Mouse (Mus musculus): ENCODE results near the gene Fam214a.
"Not testable (repeated sequence)": the region's sequence is repeated elsewhere in the genome, so short reads cannot be mapped to it uniquely, and the experiment has no call there.

Gene Fam214a

GRCm38 (mm10) chr9:74979866-74980265 is 27.2 kb downstream of the Fam214a start:
- DNase-seq (ENCODE audit: extremely low spot score, low spot score), result no peak

GRCm38 (mm10) chr9:74981663-74982111 is 29.0 kb downstream of the Fam214a start:
- no peak for DNase-seq (ENCODE audit: extremely low spot score, low spot score)

GRCm38 (mm10) chr9:74982193-74982592 is 29.5 kb downstream of the Fam214a start:
- no peak for DNase-seq (ENCODE audit: extremely low spot score, low spot score)

- not testable (repeated sequence) for DNase-seq (ENCODE audit: extremely low spot score, low spot score)
These were observed 30.0 kb downstream of the Fam214a start for GRCm38 (mm10) chr9:74982722-74983121.

- DNase-seq (ENCODE audit: extremely low spot score, low spot score), result no peak
These were observed 32.6 kb downstream of the Fam214a start for GRCm38 (mm10) chr9:74985173-74985715.

- no peak for DNase-seq (ENCODE audit: extremely low spot score, low spot score)
These were observed 33.1 kb downstream of the Fam214a start for GRCm38 (mm10) chr9:74985770-74986169.

GRCm38 (mm10) chr9:74988893-74989460 is 36.3 kb downstream of the Fam214a start:
- DNase-seq (ENCODE audit: extremely low spot score, low spot score), result no peak

GRCm38 (mm10) chr9:74989990-74990389 is 37.3 kb downstream of the Fam214a start:
- no peak for DNase-seq (ENCODE audit: extremely low spot score, low spot score)

- DNase-seq (ENCODE audit: extremely low spot score, low spot score), result no peak
These were observed 42.0 kb downstream of the Fam214a start for GRCm38 (mm10) chr9:74994611-74995257.

- no peak for DNase-seq (ENCODE audit: extremely low spot score, low spot score)
These were observed 43.7 kb downstream of the Fam214a start for GRCm38 (mm10) chr9:74996349-74996748.

- no peak for DNase-seq (ENCODE audit: extremely low spot score, low spot score)
These were observed 45.3 kb downstream of the Fam214a start for GRCm38 (mm10) chr9:74997976-74998375.

GRCm38 (mm10) chr9:75001006-75001405 is 48.3 kb downstream of the Fam214a start:
- no peak for DNase-seq (ENCODE audit: extremely low spot score, low spot score)

GRCm38 (mm10) chr9:75001611-75002204 is 49.0 kb downstream of the Fam214a start:
- DNase-seq (ENCODE audit: extremely low spot score, low spot score), result no peak

- DNase-seq (ENCODE audit: extremely low spot score, low spot score), result no peak
These were observed 49.6 kb downstream of the Fam214a start for GRCm38 (mm10) chr9:75002262-75002661.

- no peak for DNase-seq (ENCODE audit: extremely low spot score, low spot score)
These were observed 51.5 kb downstream of the Fam214a start for GRCm38 (mm10) chr9:75004203-75004602.

GRCm38 (mm10) chr9:75016591-75016990 is 63.9 kb downstream of the Fam214a start:
- no peak for DNase-seq (ENCODE audit: extremely low spot score, low spot score)

GRCm38 (mm10) chr9:75019181-75019580 is 66.5 kb downstream of the Fam214a start:
- no peak for DNase-seq (ENCODE audit: extremely low spot score, low spot score)

- DNase-seq (ENCODE audit: extremely low spot score, low spot score), result no peak
These were observed 66.9 kb downstream of the Fam214a start for GRCm38 (mm10) chr9:75019592-75019991.

- DNase-seq (ENCODE audit: extremely low spot score, low spot score), result no peak
These were observed 67.9 kb downstream of the Fam214a start for GRCm38 (mm10) chr9:75020561-75020960.

GRCm38 (mm10) chr9:75022546-75022945 is 69.9 kb downstream of the Fam214a start:
- no peak for DNase-seq (ENCODE audit: extremely low spot score, low spot score)

GRCm38 (mm10) chr9:75023150-75023894 is 70.6 kb downstream of the Fam214a start:
- no peak for DNase-seq (ENCODE audit: extremely low spot score, low spot score)

GRCm38 (mm10) chr9:75024089-75024488 is 71.4 kb downstream of the Fam214a start:
- no peak for DNase-seq (ENCODE audit: extremely low spot score, low spot score)

Data from neural tube, embryonic 10.5 days (tissue).